Mouse (Mus musculus): ENCODE data around the gene Kitl. TPM values are rescaled to one million over a fixed set of nuclear protein-coding genes. Genes with fewer than 3 reads are reported as not detected.

Kitl gene
- polyA plus RNA-seq, 1 experiment from 2014 or later: 20.9 TPM

- H3K36me3 ChIP-seq (ENCODE audit: control insufficient read depth, insufficient read depth, low read length): no peaks in the 10 kb centered on the region
- 97% methylated on average over 3 of the region's 3 CpGs for WGBS
- no peak overlapping the region for H3K27ac ChIP-seq (ENCODE audit: low read depth, low read length)
- no peak overlapping the region for H3K9ac ChIP-seq (ENCODE audit: low read depth, low read length)
- no peak overlapping the region for H3K4me2 ChIP-seq (replicated peaks; ENCODE audit: low read depth, low read length)
- H3K4me1 ChIP-seq (replicated peaks; ENCODE audit: control insufficient read depth, insufficient read depth, low read length): no peaks in the 10 kb centered on the region
- no peak for ATAC-seq (ENCODE audit: low FRiP score)
- H3K9me3 ChIP-seq (ENCODE audit: control insufficient read depth, low read length): no peaks in the 10 kb centered on the region
- DNase-seq (ENCODE audit: low spot score): no peak
- H3K27me3 ChIP-seq (ENCODE audit: control insufficient read depth, insufficient read depth, low read length): no peaks in the 10 kb centered on the region
- no peak overlapping the region for H3K4me3 ChIP-seq (ENCODE audit: low read depth, low read length)
Observed at GRCm38 (mm10) chr10:100054006-100054405, 38.6 kb downstream of the Kitl start.

- H3K4me1 ChIP-seq (replicated peaks; ENCODE audit: control insufficient read depth, insufficient read depth, low read length): no peaks in the 10 kb centered on the region
- no peaks in the 10 kb centered on the region for H3K9me3 ChIP-seq (ENCODE audit: control insufficient read depth, low read length)
- ATAC-seq (ENCODE audit: low FRiP score) (no peak), DNase-seq (ENCODE audit: low spot score) (no peak)
- H3K4me3 ChIP-seq (ENCODE audit: low read depth, low read length): no peak overlapping the region
- no peaks in the 10 kb centered on the region for H3K36me3 ChIP-seq (ENCODE audit: control insufficient read depth, insufficient read depth, low read length)
- H3K9ac ChIP-seq (ENCODE audit: low read depth, low read length): no peak overlapping the region
- no peak overlapping the region for H3K4me2 ChIP-seq (replicated peaks; ENCODE audit: low read depth, low read length)
- no peak overlapping the region for H3K27ac ChIP-seq (ENCODE audit: low read depth, low read length)
- H3K27me3 ChIP-seq (ENCODE audit: control insufficient read depth, insufficient read depth, low read length): no peaks in the 10 kb centered on the region
- WGBS: 93% methylated on average over 2 of the region's 2 CpGs
Observed at GRCm38 (mm10) chr10:100055082-100055481, 39.7 kb downstream of the Kitl start.

GRCm38 (mm10) chr10:100057106-100057623 is 41.7 kb downstream of the Kitl start:
- Histone ChIP-seq H3K4me2 (replicated peaks; ENCODE audit: low read depth, low read length) (no peak overlapping the region), H3K36me3 (ENCODE audit: control insufficient read depth, insufficient read depth, low read length) (no peaks in the 10 kb centered on the region), H3K4me1 (replicated peaks; ENCODE audit: control insufficient read depth, insufficient read depth, low read length) (no peaks in the 10 kb centered on the region), H3K9ac (ENCODE audit: low read depth, low read length) (no peak overlapping the region), H3K9me3 (ENCODE audit: control insufficient read depth, low read length) (no peaks in the 10 kb centered on the region), H3K27me3 (ENCODE audit: control insufficient read depth, insufficient read depth, low read length) (no peaks in the 10 kb centered on the region), H3K4me3 (ENCODE audit: low read depth, low read length) (no peak overlapping the region), H3K27ac (ENCODE audit: low read depth, low read length) (no peak overlapping the region)
- DNase-seq (ENCODE audit: low spot score) (no peak), ATAC-seq (ENCODE audit: low FRiP score) (no peak)
- WGBS: 71% methylated on average over 1 of the region's 1 CpGs

- Histone ChIP-seq H3K36me3 (ENCODE audit: control insufficient read depth, insufficient read depth, low read length) (no peaks in the 10 kb centered on the region), H3K4me1 (replicated peaks; ENCODE audit: control insufficient read depth, insufficient read depth, low read length) (no peaks in the 10 kb centered on the region), H3K9me3 (ENCODE audit: control insufficient read depth, low read length) (no peaks in the 10 kb centered on the region), H3K27me3 (ENCODE audit: control insufficient read depth, insufficient read depth, low read length) (no peaks in the 10 kb centered on the region), H3K27ac (ENCODE audit: low read depth, low read length) (no peak overlapping the region), H3K4me2 (replicated peaks; ENCODE audit: low read depth, low read length) (no peak overlapping the region), H3K9ac (ENCODE audit: low read depth, low read length) (no peak overlapping the region), H3K4me3 (ENCODE audit: low read depth, low read length) (no peak overlapping the region)
- no peak for DNase-seq (ENCODE audit: low spot score)
- 80% methylated on average over 4 of the region's 4 CpGs for WGBS
- no peak for ATAC-seq (ENCODE audit: low FRiP score)
Observed at GRCm38 (mm10) chr10:100059356-100059755, 43.9 kb downstream of the Kitl start.

GRCm38 (mm10) chr10:100065529-100066301 is 50.3 kb downstream of the Kitl start:
- Histone ChIP-seq H3K9me3 (ENCODE audit: control insufficient read depth, low read length) (no peaks in the 10 kb centered on the region), H3K27me3 (ENCODE audit: control insufficient read depth, insufficient read depth, low read length) (no peaks in the 10 kb centered on the region), H3K4me3 (ENCODE audit: low read depth, low read length) (no peak overlapping the region), H3K36me3 (ENCODE audit: control insufficient read depth, insufficient read depth, low read length) (no peaks in the 10 kb centered on the region), H3K4me2 (replicated peaks; ENCODE audit: low read depth, low read length) (no peak overlapping the region), H3K27ac (ENCODE audit: low read depth, low read length) (no peak overlapping the region), H3K4me1 (replicated peaks; ENCODE audit: control insufficient read depth, insufficient read depth, low read length) (no peaks in the 10 kb centered on the region), H3K9ac (ENCODE audit: low read depth, low read length) (no peak overlapping the region)
- peak; percentile 46 for DNase-seq (ENCODE audit: low spot score)
- WGBS: 34% methylated on average over 12 of the region's 12 CpGs
- ATAC-seq (ENCODE audit: low FRiP score): peak; percentile 81; the same call in 1 of the 2 replicates

- peak; percentile 70; the same call in 1 of the 2 replicates for ATAC-seq (ENCODE audit: low FRiP score)
- H3K27ac ChIP-seq (ENCODE audit: low read depth, low read length): 0 out of 2 replicates have a peak overlapping the region, but pooled peaks have one; percentile 20
- DNase-seq (ENCODE audit: low spot score): peak; percentile 17
- H3K9me3 ChIP-seq (ENCODE audit: control insufficient read depth, low read length): no peaks in the 10 kb centered on the region
- H3K36me3 ChIP-seq (ENCODE audit: control insufficient read depth, insufficient read depth, low read length): no peaks in the 10 kb centered on the region
- no peaks in the 10 kb centered on the region for H3K4me1 ChIP-seq (replicated peaks; ENCODE audit: control insufficient read depth, insufficient read depth, low read length)
- 42% methylated on average over 7 of the region's 7 CpGs for WGBS
- no peak overlapping the region for H3K4me2 ChIP-seq (replicated peaks; ENCODE audit: low read depth, low read length)
- H3K9ac ChIP-seq (ENCODE audit: low read depth, low read length): no peak overlapping the region
- no peaks in the 10 kb centered on the region for H3K27me3 ChIP-seq (ENCODE audit: control insufficient read depth, insufficient read depth, low read length)
- no peak overlapping the region for H3K4me3 ChIP-seq (ENCODE audit: low read depth, low read length)
Observed at GRCm38 (mm10) chr10:100066374-100066773, 50.9 kb downstream of the Kitl start.

- Histone ChIP-seq H3K4me2 (replicated peaks; ENCODE audit: low read depth, low read length) (no peak overlapping the region), H3K27ac (ENCODE audit: low read depth, low read length) (no peak overlapping the region), H3K27me3 (ENCODE audit: control insufficient read depth, insufficient read depth, low read length) (no peaks in the 10 kb centered on the region), H3K9me3 (ENCODE audit: control insufficient read depth, low read length) (no peaks in the 10 kb centered on the region), H3K4me1 (replicated peaks; ENCODE audit: control insufficient read depth, insufficient read depth, low read length) (no peaks in the 10 kb centered on the region), H3K9ac (ENCODE audit: low read depth, low read length) (no peak overlapping the region), H3K4me3 (ENCODE audit: low read depth, low read length) (no peak overlapping the region), H3K36me3 (ENCODE audit: control insufficient read depth, insufficient read depth, low read length) (no peaks in the 10 kb centered on the region)
- WGBS: 85% methylated on average over 1 of the region's 1 CpGs
- DNase-seq (ENCODE audit: low spot score) (no peak), ATAC-seq (ENCODE audit: low FRiP score) (no peak)
Observed at GRCm38 (mm10) chr10:100072641-100073040, 57.2 kb downstream of the Kitl start.

GRCm38 (mm10) chr10:100073092-100073491 is 57.7 kb downstream of the Kitl start:
- no peak overlapping the region for H3K27ac ChIP-seq (ENCODE audit: low read depth, low read length)
- H3K4me3 ChIP-seq (ENCODE audit: low read depth, low read length): no peak overlapping the region
- no peak for DNase-seq (ENCODE audit: low spot score)
- no peaks in the 10 kb centered on the region for H3K36me3 ChIP-seq (ENCODE audit: control insufficient read depth, insufficient read depth, low read length)
- no peaks in the 10 kb centered on the region for H3K9me3 ChIP-seq (ENCODE audit: control insufficient read depth, low read length)
- no peaks in the 10 kb centered on the region for H3K27me3 ChIP-seq (ENCODE audit: control insufficient read depth, insufficient read depth, low read length)
- H3K4me2 ChIP-seq (replicated peaks; ENCODE audit: low read depth, low read length): no peak overlapping the region
- no peaks in the 10 kb centered on the region for H3K4me1 ChIP-seq (replicated peaks; ENCODE audit: control insufficient read depth, insufficient read depth, low read length)
- no peak overlapping the region for H3K9ac ChIP-seq (ENCODE audit: low read depth, low read length)
- ATAC-seq (ENCODE audit: low FRiP score): no peak

- no peaks in the 10 kb centered on the region for H3K4me1 ChIP-seq (replicated peaks; ENCODE audit: control insufficient read depth, insufficient read depth, low read length)
- no peaks in the 10 kb centered on the region for H3K27me3 ChIP-seq (ENCODE audit: control insufficient read depth, insufficient read depth, low read length)
- no peak overlapping the region for H3K9ac ChIP-seq (ENCODE audit: low read depth, low read length)
- no peak for ATAC-seq (ENCODE audit: low FRiP score)
- DNase-seq (ENCODE audit: low spot score): no peak
- H3K27ac ChIP-seq (ENCODE audit: low read depth, low read length): no peak overlapping the region
- 53% methylated on average over 3 of the region's 3 CpGs for WGBS
- H3K9me3 ChIP-seq (ENCODE audit: control insufficient read depth, low read length): no peaks in the 10 kb centered on the region
- no peaks in the 10 kb centered on the region for H3K36me3 ChIP-seq (ENCODE audit: control insufficient read depth, insufficient read depth, low read length)
- no peak overlapping the region for H3K4me2 ChIP-seq (replicated peaks; ENCODE audit: low read depth, low read length)
- H3K4me3 ChIP-seq (ENCODE audit: low read depth, low read length): no peak overlapping the region
Observed at GRCm38 (mm10) chr10:100101115-100101514, 85.7 kb downstream of the Kitl start.

All from hindbrain, embryonic 11.5 days (tissue).